Mouse (Mus musculus) heart, embryonic 12.5 days (tissue): Measurements from ENCODE around the gene Hist2h3b. TPM values are rescaled to one million over a fixed set of nuclear protein-coding genes. Genes with fewer than 3 reads are reported as not detected.
A peak's percentile ranks its signal among the peaks of the same experiment; 100 is the strongest.
"Not testable (repeated sequence)": the region's sequence is repeated elsewhere in the genome, so short reads cannot be mapped to it uniquely, and the experiment has no call there.

Experiments
- ATAC-seq: fragments of 200-750 bp; cut with Nextera tagmentation; 2 replicates; pipeline ENCODE4 v1.8.0; 2017; ENCODE audit warnings: moderate TSS enrichment, moderate library complexity; ENCODE audit not compliant: insufficient number of reproducible peaks, low FRiP score
- H3K27ac ChIP-seq: fragments of 300-500 bp; sonication (generic); 2 replicates; pipeline ENCODE4 v1.5.1; 2016; ENCODE audit warnings: mild to moderate bottlenecking, moderate library complexity; ENCODE audit not compliant: poor library complexity, severe bottlenecking
- H3K27me3 ChIP-seq: fragments of 300-500 bp; sonication (generic); replicated peaks from 2 replicates; pipeline ENCODE4 v1.6.1; 2016; ENCODE audit warnings: mild to moderate bottlenecking, moderate library complexity
- H3K36me3 ChIP-seq: fragments of 300-500 bp; sonication (generic); 2 replicates; pipeline ENCODE4 v1.6.1; 2016; ENCODE audit warnings: mild to moderate bottlenecking, moderate library complexity
- H3K4me1 ChIP-seq: fragments of 300-500 bp; sonication (generic); replicated peaks from 2 replicates; pipeline ENCODE4 v1.6.1; 2016; ENCODE audit warnings: mild to moderate bottlenecking
- H3K4me2 ChIP-seq: fragments of 300-500 bp; sonication (generic); 2 replicates; pipeline ENCODE4 v1.6.1; 2016; ENCODE audit warnings: mild to moderate bottlenecking, moderate library complexity
- H3K4me3 ChIP-seq: fragments of 300-500 bp; sonication (generic); 2 replicates; pipeline ENCODE4 v1.5.1; 2016; ENCODE audit warnings: mild to moderate bottlenecking
- H3K9ac ChIP-seq: fragments of 300-500 bp; sonication (generic); 2 replicates; pipeline ENCODE4 v1.6.1; 2016; ENCODE audit warnings: mild to moderate bottlenecking, moderate library complexity
- H3K9me3 ChIP-seq: fragments of 300-500 bp; sonication (generic); replicated peaks from 2 replicates; pipeline ENCODE4 v1.6.1; 2016; ENCODE audit warnings: mild to moderate bottlenecking, moderate library complexity
- WGBS: fragments of 180-500 bp; shearing (Covaris S2); methylation state at CpG from one replicate; pipeline ENCODE4 v1.1.7; 2016; 5-methylcytosine and 5-hydroxymethylcytosine counted together
- polyA plus RNA-seq: library from polyadenylated mRNA; unstranded; fragments of >200 nt; fragmentation: Nextera tagmentation; extraction: Ambion mirVana; gene quantifications from 2 replicates; pipeline ENCODE4 v1.2.1, GENCODE M21; 2016

The Hist2h3b gene
- 23.4 and 26.5 TPM in 2 replicates for polyA plus RNA-seq

GRCm38 (mm10) chr3:96268051-96268775, at the start of gene Hist2h3b:
Hist2h3b (plus strand) TSS chr3:96268654.
- 26% methylated on average over 28 of the region's 30 CpGs for WGBS
- peak; percentile 56 for ATAC-seq
- H3K4me1 ChIP-seq: peaks cover 12% of the 10 kb centered on the region
- no peaks in the 10 kb centered on the region for H3K9me3 ChIP-seq
- peak within 1 kb of the TSS; percentile 97 for H3K27ac ChIP-seq
- H3K27me3 ChIP-seq: no peaks in the 10 kb centered on the region
- H3K4me3 ChIP-seq: peak within 1 kb of the TSS; percentile 60
- no peaks in the 10 kb centered on the region for H3K36me3 ChIP-seq
- peak within 1 kb of the TSS; percentile 71 for H3K9ac ChIP-seq
- peak within 1 kb of the TSS; percentile 95 for H3K4me2 ChIP-seq

- no peaks in the 10 kb centered on the region for H3K27me3 ChIP-seq
- peaks cover 31% of the 10 kb centered on the region for H3K4me1 ChIP-seq
- peak; percentile 26; the same call in 1 of the 2 replicates for ATAC-seq
- peak overlapping the region; percentile 100 for H3K27ac ChIP-seq
- H3K4me2 ChIP-seq: peak overlapping the region; percentile 90
- peak overlapping the region; percentile 90 for H3K9ac ChIP-seq
- WGBS: under 1% methylated on average over 12 of the region's 12 CpGs
- peak overlapping the region; percentile 79 for H3K4me3 ChIP-seq
- H3K36me3 ChIP-seq: no peaks in the 10 kb centered on the region
- no peaks in the 10 kb centered on the region for H3K9me3 ChIP-seq
These were observed 49.2 kb upstream of the Hist2h3b start for GRCm38 (mm10) chr3:96219191-96219641.

GRCm38 (mm10) chr3:96219661-96220130, 48.8 kb upstream of the Hist2h3b start, which contains the start of the genes Bola1 and Hist2h2ab:
Bola1 (minus strand) TSS chr3:96219709.
Hist2h2ab (plus strand) TSS chr3:96219865.
- H3K36me3 ChIP-seq: no peaks in the 10 kb centered on the region
- no peaks in the 10 kb centered on the region for H3K9me3 ChIP-seq
- peak within 1 kb of the TSS; percentile 79 for H3K4me3 ChIP-seq
- H3K4me1 ChIP-seq: peaks cover 31% of the 10 kb centered on the region
- peak within 1 kb of the TSS; percentile 100 for H3K27ac ChIP-seq
- H3K9ac ChIP-seq: peak within 1 kb of the TSS; percentile 90
- no peaks in the 10 kb centered on the region for H3K27me3 ChIP-seq
- WGBS: under 1% methylated on average over 37 of the region's 37 CpGs
- H3K4me2 ChIP-seq: peak within 1 kb of the TSS; percentile 90
- peak; percentile 86 for ATAC-seq

- H3K9me3 ChIP-seq, H3K36me3 ChIP-seq, H3K27me3 ChIP-seq: not testable (repeated sequence)
- peak overlapping the region; percentile 79 for H3K4me3 ChIP-seq
- peak; percentile 4; the same call in 1 of the 2 replicates for ATAC-seq
- H3K4me2 ChIP-seq: peak overlapping the region; percentile 90
- H3K27ac ChIP-seq: peak overlapping the region; percentile 100
- H3K9ac ChIP-seq: peak overlapping the region; percentile 90
- peaks cover 37% of the 10 kb centered on the region for H3K4me1 ChIP-seq
- under 1% methylated on average over 43 of the region's 47 CpGs for WGBS
These were observed 48.2 kb upstream of the Hist2h3b start for GRCm38 (mm10) chr3:96220131-96220764.

GRCm38 (mm10) chr3:96220765-96221639, 47.5 kb upstream of the Hist2h3b start, which contains the start of the genes Hist2h2ac and Hist2h2be:
Hist2h2ac (minus strand) TSS chr3:96220880.
Hist2h2be (plus strand) TSS chr3:96221119.
- peaks cover 39% of the 10 kb centered on the region for H3K4me1 ChIP-seq
- peak within 1 kb of the TSS; percentile 90 for H3K9ac ChIP-seq
- H3K27me3 ChIP-seq: no peaks in the 10 kb centered on the region
- H3K27ac ChIP-seq: peak within 1 kb of the TSS; percentile 100
- WGBS: under 1% methylated on average over 43 of the region's 43 CpGs
- peak; percentile 90 for ATAC-seq
- peak within 1 kb of the TSS; percentile 90 for H3K4me2 ChIP-seq
- H3K4me3 ChIP-seq: peak within 1 kb of the TSS; percentile 79
- no peaks in the 10 kb centered on the region for H3K36me3 ChIP-seq
- H3K9me3 ChIP-seq: no peaks in the 10 kb centered on the region

GRCm38 (mm10) chr3:96221640-96222038, 46.8 kb upstream of the Hist2h3b start:
- no peak for ATAC-seq
- peak overlapping the region; percentile 100 for H3K27ac ChIP-seq
- no peaks in the 10 kb centered on the region for H3K36me3 ChIP-seq
- H3K4me2 ChIP-seq: peak overlapping the region; percentile 90
- H3K9ac ChIP-seq: peak overlapping the region; percentile 90
- WGBS: 30% methylated on average over 9 of the region's 9 CpGs
- no peaks in the 10 kb centered on the region for H3K9me3 ChIP-seq
- H3K4me1 ChIP-seq: peaks cover 43% of the 10 kb centered on the region
- H3K27me3 ChIP-seq: no peaks in the 10 kb centered on the region
- peak overlapping the region; percentile 79 for H3K4me3 ChIP-seq

- H3K4me3 ChIP-seq: no peak overlapping the region
- whole genome bisulfite sequencing: 87% methylated on average over 4 of the region's 4 CpGs
- H3K9me3 ChIP-seq: no peaks in the 10 kb centered on the region
- H3K27ac ChIP-seq: no peak overlapping the region
- ATAC-seq: no peak
- no peaks in the 10 kb centered on the region for H3K36me3 ChIP-seq
- peaks cover 49% of the 10 kb centered on the region for H3K4me1 ChIP-seq
- no peak overlapping the region for H3K9ac ChIP-seq
- no peaks in the 10 kb centered on the region for H3K27me3 ChIP-seq
- no peak overlapping the region for H3K4me2 ChIP-seq
These were observed 45.7 kb upstream of the Hist2h3b start for GRCm38 (mm10) chr3:96222774-96223173.

- H3K9me3 ChIP-seq: no peaks in the 10 kb centered on the region
- ATAC-seq: no peak
- no peaks in the 10 kb centered on the region for H3K27me3 ChIP-seq
- H3K4me2 ChIP-seq: no peak overlapping the region
- H3K9ac ChIP-seq: peak overlapping the region; percentile 58; the same call in 1 of the 2 replicates
- no peaks in the 10 kb centered on the region for H3K36me3 ChIP-seq
- H3K4me1 ChIP-seq: peaks cover 44% of the 10 kb centered on the region
- WGBS: 48% methylated on average over 2 of the region's 2 CpGs
- no peak overlapping the region for H3K4me3 ChIP-seq
- H3K27ac ChIP-seq: no peak overlapping the region
These were observed 43.0 kb upstream of the Hist2h3b start for GRCm38 (mm10) chr3:96225421-96225820.

- no peak overlapping the region for H3K9ac ChIP-seq
- 60% methylated on average over 8 of the region's 8 CpGs for WGBS
- H3K36me3 ChIP-seq: no peaks in the 10 kb centered on the region
- 0 out of 2 replicates have a peak, but pooled peaks have one; percentile 7 for ATAC-seq
- H3K4me1 ChIP-seq: peaks cover 37% of the 10 kb centered on the region
- no peak overlapping the region for H3K4me2 ChIP-seq
- no peaks in the 10 kb centered on the region for H3K27me3 ChIP-seq
- H3K9me3 ChIP-seq: no peaks in the 10 kb centered on the region
- H3K27ac ChIP-seq: no peak overlapping the region
- H3K4me3 ChIP-seq: no peak overlapping the region
These were observed 41.5 kb upstream of the Hist2h3b start for GRCm38 (mm10) chr3:96226695-96227648.

GRCm38 (mm10) chr3:96228828-96229227, 39.6 kb upstream of the Hist2h3b start:
- H3K4me1 ChIP-seq: peaks cover 24% of the 10 kb centered on the region
- H3K4me2 ChIP-seq: no peak overlapping the region
- WGBS: 71% methylated on average over 2 of the region's 2 CpGs
- no peaks in the 10 kb centered on the region for H3K36me3 ChIP-seq
- H3K9ac ChIP-seq: no peak overlapping the region
- H3K27me3 ChIP-seq: no peaks in the 10 kb centered on the region
- H3K4me3 ChIP-seq: no peak overlapping the region
- ATAC-seq: no peak
- no peaks in the 10 kb centered on the region for H3K9me3 ChIP-seq
- no peak overlapping the region for H3K27ac ChIP-seq
